Mouse (Mus musculus) embryo, embryonic 9.5 days (tissue): Measurements from ENCODE around the gene Dhtkd1.
A peak's percentile ranks its signal among the peaks of the same experiment; 100 is the strongest.

Experiments
- DNase-seq: peaks from one replicate; pipeline ENCODE4 v3.0.0-alpha.2; 2017; ENCODE audit errors: extremely low spot score

The Dhtkd1 gene

DNA sequence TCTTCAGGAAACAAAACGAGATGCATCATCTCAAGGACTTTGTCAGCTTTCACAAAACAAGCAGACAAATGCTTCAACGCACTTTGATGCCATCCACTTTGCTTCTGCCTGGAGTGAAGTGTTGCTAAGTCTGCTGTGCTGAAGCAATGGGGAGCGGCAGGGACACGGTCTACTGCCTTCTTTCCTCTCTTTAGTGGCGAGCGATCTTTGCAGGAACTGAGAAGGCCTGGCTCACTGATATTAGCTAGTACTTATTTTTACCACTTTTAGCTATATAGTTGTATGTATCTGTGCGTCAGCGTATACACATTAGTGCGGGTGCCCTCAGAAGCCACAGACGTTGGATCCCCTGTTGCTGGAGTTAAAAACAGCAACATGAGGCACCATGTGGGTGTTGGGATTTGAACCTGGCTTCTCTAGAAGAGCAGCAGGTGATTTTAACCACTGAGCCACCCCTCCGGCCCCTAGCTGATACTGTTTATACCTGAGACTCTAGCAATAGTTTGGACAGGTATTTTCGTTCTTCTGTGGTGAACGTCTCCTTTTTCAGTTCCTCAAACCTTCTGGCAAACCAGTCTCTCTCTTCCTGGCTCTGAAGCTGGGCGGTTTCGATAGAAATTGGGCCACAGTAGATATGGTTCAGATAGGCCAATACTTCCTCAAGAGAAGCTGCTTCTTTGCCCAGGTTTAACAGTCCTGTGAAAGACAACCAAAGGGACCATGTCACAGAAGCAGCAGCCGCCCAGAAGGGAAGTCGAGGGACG, 12.1 kb downstream of the Dhtkd1 start:
- no peak for DNase-seq

- no peak for DNase-seq
These were observed 12.8 kb downstream of the Dhtkd1 start for GRCm38 (mm10) chr2:5929793-5930192.

DNA sequence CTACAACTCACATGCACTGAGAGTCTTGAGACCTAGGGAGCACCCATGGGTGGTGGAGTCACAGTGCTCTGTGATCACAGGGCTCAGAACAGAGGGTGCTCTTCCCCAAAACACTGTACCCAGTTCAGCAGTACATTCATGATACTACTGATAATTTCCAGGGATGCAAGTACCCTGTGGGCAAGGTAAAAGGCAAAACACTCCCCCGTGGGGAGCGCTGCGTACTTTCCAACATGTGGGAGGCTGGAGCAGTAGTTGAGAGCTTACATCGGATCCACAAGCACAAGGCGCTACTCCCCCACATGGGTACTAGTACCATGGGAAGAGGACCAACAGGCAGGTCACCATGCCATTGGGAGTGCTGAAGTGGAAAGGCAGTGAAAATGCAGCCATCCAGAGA, 15.1 kb downstream of the Dhtkd1 start:
- no peak for DNase-seq

DNA sequence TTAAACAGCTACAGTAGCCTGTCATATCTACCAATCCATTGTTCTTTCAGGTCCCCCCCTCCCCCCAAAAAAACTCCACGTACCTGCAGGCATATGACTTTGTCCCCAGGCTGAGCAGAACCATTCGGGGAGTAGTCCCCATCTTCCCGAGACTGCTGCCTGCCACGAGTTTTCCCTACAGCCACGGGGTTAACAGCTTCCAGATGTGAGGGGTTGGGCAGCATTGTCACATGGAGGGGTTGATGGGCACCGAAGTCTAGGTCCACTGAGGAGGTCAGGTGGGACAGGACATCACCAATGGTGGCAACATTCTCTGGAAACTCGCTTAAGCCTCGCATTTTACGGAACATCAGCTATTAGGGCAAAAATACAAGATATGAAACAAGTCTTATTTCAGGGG, 18.8 kb downstream of the Dhtkd1 start:
- DNase-seq = peak; percentile 24

GRCm38 (mm10) chr2:5922823-5923222, 19.8 kb downstream of the Dhtkd1 start:
- no peak for DNase-seq

GRCm38 (mm10) chr2:5911282-5911965, 31.2 kb downstream of the Dhtkd1 start:
- DNase-seq = no peak

- peak; percentile 39 for DNase-seq
These were observed 36.0 kb downstream of the Dhtkd1 start for GRCm38 (mm10) chr2:5906625-5907024.

GRCm38 (mm10) chr2:5906092-5906491, 36.5 kb downstream of the Dhtkd1 start:
- DNase-seq = no peak

DNA sequence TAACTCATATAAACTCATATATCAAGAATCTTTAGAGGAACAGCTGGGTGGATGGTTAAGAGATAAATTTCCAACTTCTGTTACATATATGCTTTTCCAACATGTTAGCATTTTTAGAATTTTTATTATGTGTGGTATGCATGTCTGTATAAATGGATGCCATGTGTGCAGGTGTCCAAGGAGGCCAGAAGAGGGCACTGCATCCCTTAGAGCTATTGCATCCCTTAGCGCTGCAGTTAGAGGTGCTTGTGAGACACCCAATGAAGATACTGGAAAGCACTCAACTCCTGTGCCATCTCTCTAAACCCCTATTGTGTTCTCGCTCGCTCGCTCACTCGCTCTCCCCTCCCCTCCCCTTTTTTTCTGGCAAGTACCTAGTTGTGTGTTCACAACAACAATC, 42.4 kb downstream of the Dhtkd1 start:
- DNase-seq = no peak

- DNase-seq = peak; percentile 99
These were observed 47.6 kb downstream of the Dhtkd1 start, which contains the start of gene Sec61a2 for GRCm38 (mm10) chr2:5894843-5895570. Sec61a2 (minus strand) TSS chr2:5895432.

- peak; percentile 34 for DNase-seq
These were observed 48.3 kb downstream of the Dhtkd1 start for GRCm38 (mm10) chr2:5894296-5894695.

- DNase-seq = no peak
These were observed 53.2 kb downstream of the Dhtkd1 start for GRCm38 (mm10) chr2:5889412-5889811.

- no peak for DNase-seq
These were observed 53.7 kb downstream of the Dhtkd1 start for GRCm38 (mm10) chr2:5888865-5889264.

DNA sequence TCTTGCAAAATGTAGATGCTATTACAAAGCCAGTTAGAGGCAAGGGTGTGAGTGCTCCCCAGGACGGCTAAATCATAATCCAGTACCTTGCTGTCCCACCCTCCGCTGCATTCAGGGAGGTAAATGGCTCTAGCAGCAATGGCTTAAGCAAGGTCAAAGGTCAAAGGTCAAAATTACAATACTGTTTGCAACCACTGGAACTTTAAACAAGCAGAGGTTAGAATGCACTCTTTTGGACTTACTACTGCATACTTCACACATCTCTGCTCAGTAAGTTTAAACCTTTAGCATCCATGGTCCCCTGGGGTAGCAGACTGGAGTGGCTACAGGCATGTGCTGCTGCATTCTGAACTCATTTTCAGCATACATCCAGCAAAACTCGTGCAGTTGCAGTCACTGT, 65.1 kb downstream of the Dhtkd1 start:
- no peak for DNase-seq

- no peak for DNase-seq
These were observed 72.8 kb downstream of the Dhtkd1 start for GRCm38 (mm10) chr2:5869746-5870145.

DNA sequence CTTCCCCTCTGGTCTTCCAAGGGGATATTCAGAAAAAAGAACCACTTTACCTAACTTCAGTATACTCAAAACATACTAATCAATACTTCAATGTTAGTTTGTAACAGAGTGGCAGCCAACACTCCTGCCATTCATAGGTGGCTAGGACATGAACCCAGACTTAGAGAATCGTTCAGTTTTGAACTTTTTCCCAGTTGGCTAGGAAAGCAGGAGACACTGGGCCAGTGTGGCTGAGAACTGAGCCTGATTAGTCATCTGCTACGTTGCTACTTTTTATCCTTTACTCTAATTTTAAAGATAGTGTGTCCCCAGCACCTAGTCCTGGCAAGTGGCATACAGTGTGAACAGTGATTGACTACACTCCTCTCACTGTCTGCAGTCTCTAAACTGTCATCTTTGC, 74.9 kb downstream of the Dhtkd1 start:
- no peak for DNase-seq

DNA sequence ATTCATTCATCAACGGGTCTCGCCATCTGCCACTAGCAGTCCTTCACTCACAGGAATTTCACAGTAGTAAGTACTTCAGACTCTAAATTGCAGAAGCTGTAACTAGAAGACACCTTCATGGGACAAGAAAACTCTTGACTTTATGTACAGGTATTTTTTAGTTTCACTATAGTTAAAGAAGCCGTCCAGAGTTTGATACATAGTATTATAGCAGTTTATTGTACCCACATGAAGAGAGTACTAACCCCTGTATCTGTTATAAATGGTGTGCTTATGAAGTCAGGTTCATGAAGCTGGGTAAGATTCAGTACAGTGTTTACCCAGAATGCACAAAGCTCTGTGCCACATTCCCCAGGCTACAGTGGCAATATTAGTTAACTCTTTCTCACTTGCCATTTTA, 79.8 kb downstream of the Dhtkd1 start, which contains the start of gene Gm13199:
Gene Gm13199 (minus strand): TSS at position 101 of the 400 bp plus-strand sequence.
- DNase-seq = no peak

- no peak for DNase-seq
These were observed 90.7 kb downstream of the Dhtkd1 start for GRCm38 (mm10) chr2:5851866-5852265.

- no peak for DNase-seq
These were observed 91.5 kb downstream of the Dhtkd1 start for GRCm38 (mm10) chr2:5851116-5851515.
